ENCODE assay signal across 18 mouse cellular contexts in genomic region chr17:5196508-5196907, GRCm38 (mm10).
"Had no signal": no experiment of that assay in that cellular context is flagged by ENCODE, and none has a peak within 500 bp of the region (broad histone marks: within the 10 kb centered on the region; RNA-seq: fewer than 3 reads in every experiment).

No protein-coding gene starts in this region.

- H3K36me3 ChIP-seq: intestine, embryonic 15.5 days; limb, embryonic 10.5 days; limb, embryonic 13.5 days; lung, embryonic 15.5 days; midbrain, embryonic 12.5 days; midbrain, embryonic 15.5 days; neural tube, embryonic 12.5 days; neural tube, embryonic 15.5 days had no signal

- ATAC-seq: intestine, embryonic 15.5 days; midbrain, embryonic 15.5 days had no signal

- H3K4me3 ChIP-seq: intestine, embryonic 15.5 days; limb, embryonic 10.5 days; limb, embryonic 13.5 days; lung, embryonic 15.5 days; midbrain, embryonic 12.5 days; midbrain, embryonic 15.5 days; neural tube, embryonic 12.5 days; neural tube, embryonic 15.5 days had no signal

- H3K27ac ChIP-seq: intestine, embryonic 15.5 days; limb, embryonic 10.5 days; limb, embryonic 13.5 days; midbrain, embryonic 12.5 days; midbrain, embryonic 15.5 days; neural tube, embryonic 12.5 days; neural tube, embryonic 15.5 days had no signal

- DNase-seq: kidney, adult 18-20 months; kidney, adult 9 months; kidney, postnatal 14 days; kidney, postnatal 4 days; lung, postnatal 10 days; lung, postnatal 36 days; retina, postnatal 1 day; right cerebral cortex, postnatal 25 days; spleen, adult 18-20 months; thymus, postnatal 25 days had no signal

- H3K4me2 ChIP-seq: intestine, embryonic 15.5 days; limb, embryonic 13.5 days; lung, embryonic 15.5 days; midbrain, embryonic 12.5 days; midbrain, embryonic 15.5 days; neural tube, embryonic 12.5 days; neural tube, embryonic 15.5 days had no signal

- H3K9me3 ChIP-seq: intestine, embryonic 15.5 days; limb, embryonic 10.5 days; limb, embryonic 13.5 days; lung, embryonic 15.5 days; midbrain, embryonic 12.5 days; midbrain, embryonic 15.5 days; neural tube, embryonic 12.5 days; neural tube, embryonic 15.5 days had no signal

- H3K9ac ChIP-seq: intestine, embryonic 15.5 days; limb, embryonic 13.5 days; lung, embryonic 15.5 days; midbrain, embryonic 12.5 days; midbrain, embryonic 15.5 days; neural tube, embryonic 12.5 days; neural tube, embryonic 15.5 days had no signal

- H3K27me3 ChIP-seq: intestine, embryonic 15.5 days; limb, embryonic 13.5 days; lung, embryonic 15.5 days; midbrain, embryonic 12.5 days; midbrain, embryonic 15.5 days; neural tube, embryonic 12.5 days; neural tube, embryonic 15.5 days had no signal
